Mouse (Mus musculus): ENCODE data around the gene Olfr710.

- TF ChIP-seq CTCF (IDR thresholded peaks at IDR 0.05) (no peak), EP300 (IDR thresholded peaks at IDR 0.05; ENCODE audit: insufficient read depth, low read depth, low read length) (no peak)
Observed at GRCm38 (mm10) chr7:106932119-106932518, 16.0 kb downstream of the Olfr710 start, which contains the start of gene Olfr709-ps1.
